Mouse (Mus musculus) activated CD4-positive, CD25-positive, alpha-beta regulatory T cell, adult 4 months (primary cell): ENCODE results near the gene Gtf2a1l. TPM values are rescaled to one million over a fixed set of nuclear protein-coding genes. Genes with fewer than 3 reads are reported as not detected.
A peak's percentile ranks its signal among the peaks of the same experiment; 100 is the strongest.

Source experiments
- ATAC-seq: one replicate; pipeline ENCODE4 v1.8.0; 2017
- polyA plus RNA-seq, 2 experiments: library from polyadenylated mRNA; unstranded; fragments of 100-300 nt; shearing (Covaris generic); gene quantifications; one replicate each; pipeline ENCODE4 v1.2.1; 2017

Gene Gtf2a1l
- under 1 TPM in 1 of 2 experiments, not detected in 1; 0.61 TPM for polyA plus RNA-seq

DNA sequence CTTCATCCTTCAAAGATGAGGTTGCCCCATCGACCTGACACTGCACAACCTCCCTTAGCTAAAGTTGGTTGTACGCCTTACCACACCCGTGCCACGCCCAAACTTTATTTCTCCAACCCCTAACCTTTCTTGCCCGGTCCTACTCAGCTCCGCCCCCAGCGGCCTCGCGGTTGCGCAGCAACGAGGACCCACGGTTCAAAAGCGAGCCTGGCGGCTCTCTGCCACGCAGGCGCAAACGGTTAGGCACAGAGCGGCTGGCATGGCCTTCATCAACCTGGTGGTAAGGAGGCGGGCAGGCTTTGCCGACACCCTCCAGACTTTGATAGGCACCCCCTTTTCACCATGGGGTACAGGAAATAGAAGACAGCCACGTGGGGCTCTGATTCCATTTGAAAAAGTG is at the start of gene Gtf2a1l:
Gtf2a1l (plus strand) TSS at position 209 of the 400 bp plus-strand sequence.
- ATAC-seq, result peak; percentile 72

DNA sequence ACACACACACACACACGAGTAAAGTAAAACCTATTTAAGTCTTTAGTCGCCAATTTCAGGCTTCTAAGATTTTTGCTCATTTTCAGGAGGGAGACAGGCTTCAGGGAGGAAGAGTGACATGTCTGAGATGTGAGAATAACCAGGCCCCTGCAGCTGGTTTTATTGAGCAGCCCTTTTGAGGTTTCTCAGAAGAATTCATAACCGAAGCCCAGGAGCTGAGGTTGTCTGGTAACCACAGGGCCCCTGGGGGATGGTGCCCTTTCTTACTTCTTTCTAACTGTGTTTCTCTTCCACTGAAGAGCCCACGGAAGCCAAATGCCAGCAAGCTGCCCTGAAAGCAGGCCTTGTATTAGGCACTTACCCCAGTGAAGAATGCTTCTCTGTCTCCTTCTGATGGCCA is 47.5 kb upstream of the Gtf2a1l start:
- no peak for ATAC-seq

DNA sequence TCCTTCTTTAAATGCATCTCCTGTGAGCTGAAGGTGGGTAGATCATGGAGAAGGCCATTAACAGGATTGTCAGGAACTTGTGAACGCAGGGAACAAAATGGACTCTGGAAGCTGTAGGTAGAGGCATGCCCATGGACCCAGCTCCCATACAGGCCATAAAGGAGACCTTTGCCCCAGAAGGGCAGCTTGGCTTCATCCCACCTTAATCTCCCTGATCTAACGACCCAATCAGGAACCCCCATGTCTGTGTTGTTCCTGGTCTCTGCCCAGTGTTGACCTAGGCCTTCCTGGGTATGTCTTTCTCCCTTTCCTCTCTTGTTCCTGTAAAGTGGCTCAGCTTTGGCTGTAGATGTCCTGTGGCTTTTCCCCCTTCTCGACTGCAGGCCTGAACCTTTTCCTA is 47.1 kb upstream of the Gtf2a1l start:
- no peak for ATAC-seq

DNA sequence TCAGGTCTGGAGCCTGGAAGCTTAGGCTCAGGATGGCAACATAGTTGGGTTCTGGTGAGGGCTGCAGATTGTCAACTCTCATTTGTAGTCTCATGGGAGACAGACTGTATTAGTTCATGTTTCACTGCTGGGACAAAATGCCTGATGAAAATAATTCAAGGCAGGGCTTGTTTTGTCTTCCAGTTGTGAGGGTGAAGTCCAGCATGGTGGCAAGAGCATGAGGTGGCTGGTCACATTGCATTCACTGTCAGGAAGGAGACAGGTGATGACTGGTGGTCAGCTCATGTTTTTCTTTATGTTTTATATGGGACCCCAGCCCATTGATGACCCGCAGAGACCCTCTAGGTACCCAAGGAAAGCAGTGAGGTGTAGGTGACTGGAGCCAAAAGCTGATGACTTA is 45.7 kb upstream of the Gtf2a1l start:
- no peak for ATAC-seq

DNA sequence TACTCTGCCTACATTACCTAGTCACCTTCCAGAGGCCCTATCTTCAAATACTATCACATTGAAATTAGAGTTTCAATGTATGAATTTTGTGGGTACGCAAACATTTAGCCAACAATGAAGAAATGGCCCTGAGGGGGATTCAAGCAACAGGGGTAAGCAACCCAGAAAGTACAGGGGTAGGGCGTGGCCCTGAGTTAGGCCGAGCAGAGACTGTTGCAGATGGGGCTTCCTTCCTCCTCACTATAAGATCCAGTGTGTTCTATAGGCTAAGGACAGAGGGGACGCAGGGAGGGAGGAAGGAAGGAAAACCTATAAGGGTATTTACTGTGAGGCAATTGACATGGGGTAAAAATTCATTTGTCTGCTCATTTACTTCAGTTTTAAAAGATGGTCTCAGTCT is 44.1 kb upstream of the Gtf2a1l start:
- no peak for ATAC-seq

DNA sequence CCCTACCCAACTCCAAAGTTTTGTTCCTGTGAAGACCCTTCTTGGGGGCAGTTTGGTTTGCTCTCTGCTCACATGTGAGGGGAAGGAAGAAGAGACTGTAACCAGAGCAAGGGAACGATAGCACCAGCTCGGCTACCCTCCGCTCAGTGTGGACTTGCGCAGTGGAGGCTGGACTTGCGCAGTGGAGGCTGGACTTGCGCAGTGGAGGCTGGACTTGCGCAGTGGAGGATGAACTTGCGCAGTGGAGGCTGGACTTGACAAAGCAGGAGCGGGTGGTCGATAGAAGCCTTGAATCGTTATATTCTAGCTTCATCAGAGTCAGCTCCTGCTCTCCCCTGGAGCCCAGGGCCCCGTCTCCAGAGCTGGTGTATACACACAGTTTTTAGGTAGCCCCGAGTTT is 43.1 kb upstream of the Gtf2a1l start:
- no peak for ATAC-seq

DNA sequence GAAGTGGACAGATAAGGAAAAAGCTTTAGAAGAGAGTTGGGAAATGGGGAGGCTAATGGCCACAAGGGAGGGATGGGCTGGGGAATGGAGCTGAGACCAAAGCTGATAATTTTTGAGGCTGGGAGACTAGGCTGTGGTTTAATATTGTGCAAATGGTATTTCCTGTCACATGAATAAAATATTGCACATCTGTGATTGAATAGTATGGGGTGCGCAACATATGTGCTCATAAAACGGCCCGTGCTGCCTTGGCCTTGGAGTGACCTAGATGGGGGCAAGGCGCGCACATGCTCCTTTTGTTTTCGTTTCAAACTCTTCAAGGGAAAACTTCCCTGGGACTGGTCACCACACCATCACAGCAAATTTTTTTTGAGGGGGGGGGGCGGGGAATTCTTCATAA is 42.5 kb upstream of the Gtf2a1l start:
- ATAC-seq, result no peak

DNA sequence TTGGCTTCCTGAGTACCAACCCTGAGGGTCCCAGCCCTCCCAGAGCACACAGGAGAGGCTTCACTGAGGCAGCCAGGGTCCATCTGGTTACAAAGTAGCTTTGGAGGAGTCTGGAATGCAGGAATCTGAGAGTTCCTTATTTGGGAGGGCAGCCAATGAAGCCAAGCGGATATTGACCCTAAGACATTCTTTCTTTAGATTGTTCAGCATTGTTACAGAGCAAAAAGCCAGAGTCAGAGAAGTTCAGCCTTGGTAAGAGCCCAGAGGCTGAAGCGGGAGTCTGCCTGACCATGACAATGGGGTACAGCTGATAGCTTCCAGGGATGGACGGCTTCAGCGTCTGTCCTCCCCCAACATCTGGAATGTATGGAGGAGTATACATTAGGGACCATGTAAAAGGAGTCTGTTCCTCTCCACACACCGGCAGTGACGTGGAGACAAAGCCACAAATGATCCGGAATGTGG is 42.1 kb upstream of the Gtf2a1l start:
- ATAC-seq, result no peak

DNA sequence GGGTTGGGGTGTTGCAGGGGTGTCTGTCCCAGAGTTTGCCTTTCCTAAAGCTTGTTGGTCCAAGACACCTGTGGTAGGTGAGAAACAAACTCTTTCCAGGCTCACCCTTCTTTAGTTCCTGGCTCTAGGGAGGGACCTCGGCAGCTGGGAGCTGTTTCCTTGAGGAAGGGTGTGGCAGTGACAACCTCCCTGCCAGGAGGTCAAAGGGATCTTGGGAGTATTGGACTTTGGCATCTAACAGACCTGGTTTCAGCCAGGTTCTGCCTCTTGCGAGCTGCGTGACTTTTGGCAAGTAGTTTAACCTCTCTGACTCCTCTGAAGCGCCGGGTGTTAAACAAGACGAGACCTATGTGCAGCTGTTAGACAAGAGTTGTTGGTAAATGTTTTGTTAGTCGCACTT is 41.3 kb upstream of the Gtf2a1l start:
- no peak for ATAC-seq

DNA sequence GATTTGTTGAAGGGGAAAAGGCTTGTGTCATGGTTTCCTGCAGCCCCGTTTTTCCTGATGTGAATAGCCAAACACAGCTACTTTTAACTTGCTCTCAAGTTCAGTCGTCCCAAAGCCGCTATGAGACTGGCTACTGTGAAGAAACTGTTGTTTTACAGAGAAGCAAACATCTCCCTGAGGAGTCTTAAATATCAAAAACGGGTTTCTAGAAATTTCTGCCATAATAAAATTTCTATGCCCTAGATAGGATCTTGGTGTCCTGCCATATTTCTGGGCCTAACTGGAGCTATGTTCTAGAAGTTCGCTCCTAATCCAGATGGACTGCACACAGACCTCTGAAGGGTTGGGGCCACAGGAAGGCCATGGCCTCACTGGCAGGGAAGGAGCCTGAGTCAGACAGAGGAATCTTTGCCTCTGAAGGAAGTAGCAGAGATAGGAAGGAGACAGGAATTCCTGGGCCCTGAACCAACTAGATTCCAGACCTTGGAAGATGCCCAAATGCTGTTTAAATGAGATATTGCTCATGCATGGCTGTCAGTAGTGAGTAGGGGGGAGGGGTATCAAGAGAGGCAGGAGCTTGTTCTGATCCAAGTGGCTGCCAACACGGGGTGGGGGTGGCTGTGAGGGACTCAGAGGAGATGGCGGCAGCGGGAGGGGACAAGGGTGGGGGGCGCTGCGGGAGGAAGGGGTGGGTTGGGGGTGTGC is 39.6 kb upstream of the Gtf2a1l start:
- ATAC-seq, result no peak

DNA sequence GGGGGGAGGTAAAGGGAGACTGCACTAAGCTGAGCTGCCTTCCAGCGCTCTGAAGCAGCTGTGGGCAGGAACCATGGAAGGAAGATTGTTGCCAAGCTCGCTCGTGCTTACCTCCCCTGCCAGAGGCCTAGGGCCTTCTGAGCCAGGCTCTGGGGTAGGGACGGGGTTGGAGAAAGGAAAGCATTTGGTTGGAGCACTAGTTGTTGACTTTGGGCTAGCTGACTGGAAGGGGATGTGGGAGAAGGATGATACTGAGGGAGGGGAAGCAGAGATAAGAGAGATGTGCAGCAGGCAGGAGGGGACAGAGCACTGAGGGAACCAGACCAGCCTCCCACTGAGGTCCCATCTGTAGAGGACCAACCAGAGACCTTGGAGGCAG is 39.1 kb upstream of the Gtf2a1l start:
- no peak for ATAC-seq

DNA sequence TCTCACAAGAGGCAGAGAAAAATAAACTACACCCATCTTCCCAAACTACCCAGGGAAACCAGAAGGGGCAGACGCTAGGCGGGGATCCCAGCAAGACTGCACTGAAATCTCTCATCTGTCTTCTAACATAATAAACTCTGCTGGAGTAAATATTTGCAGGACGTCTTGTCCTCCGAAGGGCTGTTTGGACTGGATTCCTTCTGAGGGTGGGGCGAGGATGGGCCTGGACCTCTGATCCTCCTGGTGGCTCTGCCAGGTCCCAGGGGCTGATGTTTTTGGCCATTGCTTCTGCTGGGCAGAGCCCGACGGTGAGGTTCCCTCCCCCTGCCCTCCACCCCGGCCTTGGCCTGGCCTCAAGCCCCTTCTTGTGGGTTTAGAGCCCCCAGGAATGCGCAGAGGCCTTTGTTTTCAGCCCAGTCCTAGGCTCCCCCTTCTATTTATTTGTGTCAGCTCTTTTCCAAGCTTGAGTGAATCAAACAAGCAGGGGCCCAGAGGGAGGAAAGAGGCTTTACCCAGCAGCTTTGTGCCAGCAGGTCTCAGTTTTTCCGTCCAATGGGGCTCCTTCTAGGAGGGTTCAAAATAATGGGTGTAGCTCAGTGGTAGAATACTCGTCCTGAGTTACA is 38.4 kb upstream of the Gtf2a1l start:
- ATAC-seq, result no peak

DNA sequence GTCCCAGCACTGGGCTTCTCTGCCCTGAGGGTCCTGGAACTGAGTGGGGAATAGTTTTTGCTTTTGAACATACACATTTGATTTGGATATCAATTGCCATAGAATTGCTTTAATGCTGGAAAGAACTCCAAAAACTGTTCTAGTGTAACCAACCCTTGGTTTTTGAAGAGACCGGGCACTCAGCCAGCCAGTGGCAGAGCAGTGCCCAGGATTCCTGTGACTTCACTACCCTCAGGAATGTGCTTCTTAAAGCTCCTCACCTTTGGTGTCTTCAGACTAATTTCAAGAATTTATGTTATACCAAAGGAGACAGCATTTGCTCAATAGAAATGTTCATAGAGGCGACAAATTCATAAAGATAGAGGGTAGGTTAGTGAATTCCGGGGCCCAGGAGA is 37.9 kb upstream of the Gtf2a1l start:
- ATAC-seq, result no peak

DNA sequence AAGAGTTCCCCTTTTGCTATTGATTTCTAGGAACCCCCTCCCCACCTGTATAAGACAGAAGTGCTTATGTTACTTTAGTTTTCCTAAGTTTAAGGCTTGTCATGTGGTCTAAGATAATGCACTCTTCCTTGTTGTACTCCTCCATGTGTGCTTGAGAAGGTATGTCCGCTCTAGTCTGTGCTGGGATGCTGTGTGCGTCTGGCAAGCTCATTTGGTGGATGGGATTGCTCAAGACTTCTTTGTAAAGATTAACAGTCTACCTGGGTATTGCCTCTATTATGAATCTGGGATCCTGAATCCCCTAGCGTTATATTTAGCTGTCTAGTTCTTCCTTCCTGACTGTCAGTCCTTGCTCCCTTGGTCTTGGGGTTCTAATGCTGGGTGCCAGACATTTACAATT is 35.8 kb upstream of the Gtf2a1l start:
- no peak for ATAC-seq

DNA sequence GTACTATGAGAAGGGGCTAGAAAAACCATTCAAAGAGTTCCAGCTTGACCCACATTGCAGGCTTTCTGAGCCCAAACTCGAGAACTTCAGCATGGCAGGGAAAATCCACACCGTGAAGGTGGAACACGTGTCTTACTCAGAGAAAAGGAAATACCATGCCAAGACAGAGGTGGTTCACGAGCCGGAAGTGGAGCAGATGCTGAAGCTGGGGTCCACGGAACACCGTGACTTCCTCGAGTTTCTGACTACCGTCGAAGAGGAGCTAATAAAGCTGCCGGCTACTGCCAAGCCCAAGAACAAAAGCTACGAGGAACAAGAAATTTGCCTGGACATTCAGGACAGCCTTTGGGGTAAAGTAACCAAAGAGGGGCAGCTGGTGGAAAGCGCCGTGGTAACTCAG is 32.4 kb upstream of the Gtf2a1l start:
- no peak for ATAC-seq

DNA sequence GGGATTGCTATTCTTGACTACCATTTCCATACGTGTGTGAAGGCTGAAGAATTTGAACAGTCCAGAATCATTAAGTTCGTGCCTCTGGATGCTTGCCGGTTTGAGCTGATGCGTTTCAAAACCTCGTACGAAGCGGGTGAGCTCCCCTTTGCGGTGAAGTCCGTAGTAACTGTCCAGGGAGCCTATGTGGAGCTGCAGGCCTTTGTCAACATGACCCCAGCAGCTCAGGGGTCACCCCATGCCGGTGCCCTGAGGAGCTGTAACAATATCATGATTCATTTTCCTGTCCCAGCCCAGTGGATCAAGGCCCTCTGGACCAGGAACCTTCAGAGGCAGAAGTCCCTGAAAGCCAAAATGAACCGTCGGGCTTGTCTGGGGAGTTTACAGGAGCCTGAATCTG is 31.9 kb upstream of the Gtf2a1l start:
- no peak for ATAC-seq

DNA sequence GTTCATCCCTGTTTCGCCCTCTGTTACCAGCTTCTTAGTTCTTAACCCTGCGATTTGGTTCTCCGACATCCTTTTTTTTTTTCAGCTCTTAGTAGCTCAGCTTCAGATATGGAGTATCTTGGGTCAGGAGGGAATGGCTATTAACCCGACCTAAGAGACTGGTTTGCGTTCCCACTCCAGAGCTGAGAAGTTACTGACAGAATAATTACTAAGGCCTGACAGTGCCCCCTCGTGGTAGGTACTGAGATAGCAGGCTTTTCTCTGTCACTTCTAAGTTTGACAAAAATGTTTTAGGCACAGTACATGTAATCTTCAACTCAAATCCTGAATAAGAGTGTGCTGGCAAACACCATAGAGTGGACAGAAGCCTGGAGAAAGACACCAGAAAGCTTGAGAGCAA is 27.4 kb upstream of the Gtf2a1l start:
- peak; percentile 66 for ATAC-seq

DNA sequence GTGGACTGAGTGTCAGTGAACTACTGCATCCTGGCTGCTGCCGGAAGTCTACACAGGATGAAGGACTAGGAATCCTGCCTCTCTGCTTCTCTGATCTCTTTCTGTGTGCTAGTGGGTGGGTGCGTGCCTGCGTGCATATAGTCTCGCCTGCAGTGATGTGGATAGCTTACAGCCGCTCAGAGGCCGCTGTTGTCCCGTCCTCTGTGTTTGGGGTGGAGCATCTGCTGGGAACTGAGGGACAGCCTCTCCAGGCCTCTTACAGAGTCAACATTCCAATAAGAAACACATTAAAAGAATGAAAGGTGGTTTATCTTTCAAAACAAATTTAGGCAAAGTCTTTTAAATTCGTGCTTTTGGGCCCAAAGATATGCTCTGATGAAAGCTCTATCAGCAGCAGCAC is 26.6 kb upstream of the Gtf2a1l start:
- no peak for ATAC-seq

DNA sequence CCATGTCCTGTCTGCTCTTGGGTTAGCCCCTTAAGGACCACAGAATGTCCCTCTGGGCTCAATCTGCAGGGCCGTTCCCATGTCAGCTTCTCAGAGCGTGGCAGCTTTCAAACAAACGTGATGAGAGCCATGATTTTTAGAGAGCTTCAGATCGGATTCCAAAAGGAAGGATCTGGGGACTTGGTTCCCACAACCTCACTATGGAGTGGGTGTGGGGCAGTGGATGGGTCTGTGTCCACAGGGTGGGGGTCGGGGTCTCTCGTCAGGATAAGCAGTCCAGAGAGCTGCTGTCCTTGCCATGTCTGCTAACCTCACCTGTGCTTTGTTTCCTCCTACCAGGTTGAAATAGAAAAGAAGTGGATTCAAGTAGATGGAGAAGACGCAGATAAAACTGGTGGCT is 23.6 kb upstream of the Gtf2a1l start:
- no peak for ATAC-seq

DNA sequence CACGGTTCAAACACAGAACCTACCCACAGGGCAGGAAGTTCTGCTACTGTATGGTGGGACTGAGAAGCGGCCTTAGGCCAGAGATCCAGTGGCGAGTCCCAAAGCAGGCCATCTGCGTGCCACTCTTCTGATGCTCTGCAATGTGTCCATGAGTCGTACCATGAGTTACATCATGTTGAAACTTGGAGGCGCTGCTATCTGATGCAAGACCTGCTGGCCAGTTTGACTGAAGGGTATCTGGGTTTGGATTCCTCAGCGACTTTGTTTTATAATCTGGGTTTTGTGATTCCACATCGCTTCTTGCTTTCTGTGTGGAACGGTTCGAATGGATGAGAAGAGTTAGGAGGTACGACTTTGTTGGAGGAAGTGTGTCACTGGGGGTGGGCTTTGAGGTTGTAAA is 23.2 kb upstream of the Gtf2a1l start:
- ATAC-seq, result no peak

DNA sequence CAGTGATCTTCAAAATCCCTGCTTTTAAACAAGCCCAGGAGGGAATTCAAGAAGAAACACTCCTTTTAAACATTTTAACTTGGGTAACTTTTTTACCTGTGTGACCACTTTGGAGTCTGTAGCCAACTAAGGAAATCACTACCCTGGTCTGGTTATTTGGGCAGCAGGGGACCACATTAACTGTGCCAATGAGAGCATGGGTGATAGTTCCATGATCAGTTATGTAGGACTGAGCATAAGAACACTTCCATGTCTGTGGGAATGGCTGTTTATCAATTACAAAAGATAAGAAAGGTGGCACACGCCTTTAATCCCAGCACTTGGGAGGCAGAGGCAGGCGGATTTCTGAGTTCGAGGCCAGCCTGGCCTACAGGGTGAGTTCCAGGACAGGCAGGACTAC is 21.3 kb upstream of the Gtf2a1l start:
- ATAC-seq, result no peak

DNA sequence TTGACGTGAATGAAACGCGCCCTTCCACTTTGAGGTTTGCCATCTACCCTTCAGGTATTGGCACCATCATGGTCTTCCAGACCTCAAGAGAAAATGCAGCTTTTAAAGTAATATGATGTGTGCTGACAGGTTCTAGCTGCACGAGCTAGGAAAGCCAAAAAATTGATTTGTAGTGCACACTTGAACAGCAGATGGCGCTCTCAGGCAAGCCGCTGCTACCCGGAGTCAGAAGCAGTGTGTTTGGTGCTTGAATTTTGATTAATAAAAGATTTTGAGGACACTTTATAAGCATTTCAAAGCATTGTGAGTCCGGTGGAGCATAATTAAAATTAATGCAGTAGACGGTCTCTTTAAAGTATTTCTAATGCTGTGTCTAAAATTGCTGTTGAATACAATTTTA is 16.4 kb upstream of the Gtf2a1l start:
- peak; percentile 38 for ATAC-seq

DNA sequence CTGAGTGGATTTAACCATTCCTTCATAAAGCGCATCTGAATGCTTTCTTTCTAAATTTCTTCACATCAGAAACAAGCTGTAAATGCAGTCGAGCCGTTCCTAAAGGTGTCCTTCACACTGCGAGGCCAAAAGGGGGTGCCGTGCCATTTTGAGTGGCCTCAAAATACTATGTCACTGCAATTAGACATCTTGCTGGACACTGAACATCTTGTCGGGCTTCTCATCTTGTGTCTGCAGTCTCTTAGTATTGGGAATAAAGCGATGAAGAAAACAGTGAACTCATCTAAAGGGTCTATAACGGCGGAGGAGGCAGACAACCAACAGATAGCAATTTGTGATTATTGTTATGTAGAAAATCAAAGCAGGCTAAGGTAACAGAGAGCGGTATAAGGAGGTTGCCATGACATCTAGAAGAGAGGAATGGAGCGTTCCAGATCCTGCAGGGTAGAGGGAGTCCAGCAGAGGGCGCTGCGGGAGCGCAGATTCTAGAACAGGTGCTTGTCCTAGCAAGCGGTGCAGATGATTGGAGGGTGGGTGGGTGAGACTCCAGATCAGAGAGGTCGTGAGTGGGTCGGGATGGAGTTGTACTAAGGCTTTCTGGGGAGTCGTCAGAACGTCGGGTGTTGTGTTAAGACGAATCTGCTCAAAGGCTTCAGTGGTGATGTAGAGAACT is 15.6 kb upstream of the Gtf2a1l start:
- ATAC-seq, result peak; percentile 83

DNA sequence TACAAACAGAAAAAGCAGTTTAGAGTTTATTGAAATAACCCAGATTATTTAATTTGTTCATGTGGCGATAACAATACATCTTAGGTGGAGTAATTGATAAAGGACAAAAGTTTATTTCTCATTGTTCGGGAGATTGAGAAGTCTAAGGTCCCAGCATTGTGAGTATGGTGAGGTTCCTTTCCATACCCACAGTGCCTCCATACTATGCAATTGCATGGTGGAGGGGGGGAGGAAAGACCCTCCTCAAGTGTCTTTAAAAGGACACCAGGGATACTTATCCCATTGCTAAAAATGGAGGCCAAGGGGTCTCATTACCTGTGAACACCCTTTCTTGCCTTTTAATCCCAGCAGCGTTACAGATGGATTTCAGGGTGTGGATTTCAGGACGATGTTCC is 15.1 kb upstream of the Gtf2a1l start:
- no peak for ATAC-seq
